Mouse (Mus musculus) layer of hippocampus, postnatal 36 days (tissue): Measurements from ENCODE around the gene Rptn. TPM values are rescaled to one million over a fixed set of nuclear protein-coding genes. Genes with fewer than 3 reads are reported as not detected.

ENCODE experiments used
- microRNA-seq, 2 experiments: library from miRNA; unstranded; fragments of <30 nt; microRNA quantifications; one replicate each; pipeline ENCODE4 v1.2.0; 2021
- total RNA-seq, 2 experiments: library from RNA; stranded (reverse); gene quantifications; 2 replicates each; pipeline ENCODE4 v1.2.3; 2021

Rptn gene
- total RNA-seq, 2 experiments from 2014 or later: not detected

Small RNAs within 50 kb of the gene (microRNA-seq; reads per million reads assigned to microRNA genes)
- gene Gm22752 (0 reads per million in 2 experiments), gene Gm44353 (0 reads per million in 2 experiments)

Other genes with a start within 250 kb of the Rptn start
- gene Crnn, start 248.9 kb upstream of the Rptn start, total RNA-seq: not detected
- not detected for gene Flg2, start 196.4 kb upstream of the Rptn start, total RNA-seq
- not detected for gene Flg, start 120.2 kb upstream of the Rptn start, total RNA-seq
- not detected for gene Hrnr, start 74.0 kb upstream of the Rptn start, total RNA-seq
- 1 to 10 TPM in 1 of 2 experiments, under 1 TPM in 1; 0.91 to 1.1 TPM for gene Tchh, start 48.6 kb downstream of the Rptn start, total RNA-seq
- not detected for gene Tchhl1, start 75.1 kb downstream of the Rptn start, total RNA-seq
- gene S100a11, start 126.8 kb downstream of the Rptn start, total RNA-seq: 1 to 10 TPM; 3.8 to 8.2 TPM
- 10 to 100 TPM; 16.7 to 20.6 TPM for gene S100a10, start 161.4 kb downstream of the Rptn start, total RNA-seq